Mouse (Mus musculus): ENCODE measurements around the gene Gm17387. TPM values are rescaled to one million over a fixed set of nuclear protein-coding genes. Genes with fewer than 3 reads are reported as not detected.

Gene Gm17387
- polyA plus RNA-seq, 1 experiment from 2014 or later = not detected

DNA sequence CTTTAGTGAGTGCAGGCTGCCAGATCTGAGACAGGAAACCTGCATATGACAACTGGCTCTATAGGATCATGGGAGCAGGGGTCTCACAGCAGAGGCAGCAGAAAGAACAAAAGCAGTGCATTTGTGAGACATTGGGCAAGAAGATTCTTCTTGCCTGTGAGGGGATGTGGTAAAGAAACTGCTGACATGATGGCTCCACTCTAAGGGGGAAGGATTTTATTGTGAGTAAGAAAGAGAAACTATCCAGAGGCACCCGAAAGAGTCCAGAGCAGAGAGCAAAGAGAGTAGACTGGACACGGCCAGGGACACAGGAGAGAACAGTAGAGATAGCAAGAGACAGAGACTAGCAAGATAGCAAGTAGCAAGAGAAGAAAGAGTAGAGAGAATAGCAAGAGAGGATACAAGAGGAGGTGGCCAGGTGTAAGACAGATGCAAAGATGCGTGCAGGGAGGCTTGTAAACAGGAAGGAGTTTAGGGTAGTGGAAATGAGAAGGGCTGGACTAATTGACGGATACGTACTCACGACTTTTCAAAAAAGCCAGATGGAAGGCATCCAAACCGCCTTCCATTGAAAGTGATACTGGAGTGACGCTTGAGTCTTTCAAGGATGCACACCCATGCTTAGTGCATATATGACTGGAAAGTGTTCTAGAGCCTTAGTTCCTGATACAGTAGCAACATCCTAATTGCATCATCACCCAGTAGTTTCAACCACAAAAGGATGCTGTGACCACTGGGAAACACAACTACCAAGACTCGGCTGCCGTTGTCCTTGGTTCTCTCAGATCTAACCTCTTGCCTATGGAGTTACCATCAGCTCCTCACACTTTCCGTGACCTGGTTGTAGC is 29.9 kb upstream of the Gm17387 start:
- H3K4me1 ChIP-seq (ENCODE audit: control insufficient read depth, insufficient read depth, low read length) = no peaks in the 10 kb centered on the region
- H3K4me3 ChIP-seq (ENCODE audit: low read depth, low read length) = no peak overlapping the region
- no peak overlapping the region for H3K9ac ChIP-seq (ENCODE audit: low read depth, low read length)
- no peak overlapping the region for H3K27ac ChIP-seq (ENCODE audit: low read length)
- WGBS = 94% methylated on average over 11 of the region's 11 CpGs
- H3K36me3 ChIP-seq (ENCODE audit: control insufficient read depth, insufficient read depth, low read length) = no peaks in the 10 kb centered on the region
- no peak for ATAC-seq
- no peak overlapping the region for H3K4me2 ChIP-seq (ENCODE audit: low read length)
- H3K27me3 ChIP-seq (ENCODE audit: control insufficient read depth, insufficient read depth, low read depth, low read length) = no peaks in the 10 kb centered on the region
- H3K9me3 ChIP-seq (replicated peaks; ENCODE audit: control insufficient read depth, low read length, poor library complexity, severe bottlenecking) = no peaks in the 10 kb centered on the region

DNA sequence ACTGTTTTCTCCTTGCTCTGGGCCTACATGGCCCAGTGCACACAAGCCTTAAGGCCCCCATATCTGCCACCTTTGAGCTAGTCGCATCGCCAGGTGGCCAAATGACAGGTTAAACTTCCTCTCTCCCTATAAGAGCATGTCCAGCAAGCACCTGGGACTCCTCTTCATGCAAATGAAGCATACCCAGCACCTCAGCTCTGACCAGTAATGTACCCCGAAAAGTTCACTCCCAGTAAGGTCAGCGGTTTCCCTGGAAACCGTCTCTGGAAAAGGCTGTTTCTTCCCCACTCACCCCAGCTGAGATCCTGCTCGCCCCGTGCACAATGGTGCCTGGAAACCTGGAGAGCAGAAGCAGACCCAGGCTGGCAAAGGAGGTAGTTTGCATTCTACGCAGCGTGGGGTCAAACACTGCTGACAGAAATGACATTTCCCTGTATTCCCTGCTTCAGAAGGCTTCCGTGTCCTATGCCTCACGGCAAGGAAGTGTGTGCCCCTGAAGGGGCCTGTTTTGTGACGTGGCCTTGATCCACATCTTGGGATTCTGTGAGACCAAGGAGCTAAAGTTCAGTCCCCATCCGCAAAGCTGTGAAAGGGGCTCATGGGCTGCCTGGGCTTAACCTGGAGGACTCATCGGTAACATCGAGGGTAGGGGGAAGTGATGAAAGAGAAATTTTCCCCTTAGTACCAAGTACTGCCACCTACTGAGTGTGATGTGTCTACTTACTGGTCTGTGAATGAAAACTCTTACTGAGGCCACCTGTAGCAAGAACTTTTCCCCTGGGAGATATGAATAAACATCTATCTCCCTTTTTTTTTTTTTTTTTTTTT is 27.8 kb upstream of the Gm17387 start:
- WGBS = 71% methylated on average over 15 of the region's 15 CpGs
- no peaks in the 10 kb centered on the region for H3K27me3 ChIP-seq (ENCODE audit: control insufficient read depth, insufficient read depth, low read depth, low read length)

DNA sequence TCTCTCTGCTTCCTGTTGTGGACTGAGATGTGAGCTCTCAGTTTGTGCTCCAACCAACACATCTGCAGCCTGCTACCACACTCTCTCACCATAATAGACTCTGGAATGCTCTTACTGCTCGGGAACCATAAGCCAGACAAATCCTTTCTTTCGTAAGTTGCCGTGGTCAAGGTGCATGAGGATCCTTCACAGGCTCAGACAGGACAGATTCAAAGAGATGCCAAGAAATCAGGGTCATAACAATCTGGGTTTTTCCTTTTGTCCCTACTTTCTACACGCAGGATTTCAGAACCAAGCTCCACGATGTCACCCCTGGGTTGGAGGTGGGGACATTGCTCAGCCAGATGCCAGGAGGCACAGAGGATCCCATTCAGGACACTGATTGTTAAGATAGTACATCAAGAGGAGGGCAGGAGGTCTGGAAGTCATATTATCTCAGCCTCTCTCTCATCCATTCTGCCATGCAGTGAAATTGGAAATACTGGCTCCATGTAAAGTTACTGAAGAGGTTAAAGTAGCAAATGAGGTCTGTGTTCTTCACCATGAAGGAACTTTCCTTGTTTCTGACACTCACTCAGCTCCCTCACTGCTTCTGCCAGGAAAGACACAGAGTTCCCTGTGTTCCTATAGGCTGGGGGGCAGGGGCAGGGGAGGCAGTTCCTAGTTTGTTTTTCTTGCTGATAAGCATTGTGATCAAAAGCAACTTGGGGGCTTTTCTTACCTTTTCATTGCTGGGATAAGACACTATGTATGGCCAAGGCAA is 25.5 kb upstream of the Gm17387 start:
- WGBS = 81% methylated on average over 5 of the region's 5 CpGs
- Histone ChIP-seq H3K4me3 (ENCODE audit: low read depth, low read length) (no peak overlapping the region), H3K36me3 (ENCODE audit: control insufficient read depth, insufficient read depth, low read length) (no peaks in the 10 kb centered on the region), H3K9me3 (replicated peaks; ENCODE audit: control insufficient read depth, low read length, poor library complexity, severe bottlenecking) (no peaks in the 10 kb centered on the region), H3K4me1 (ENCODE audit: control insufficient read depth, insufficient read depth, low read length) (no peaks in the 10 kb centered on the region), H3K27me3 (ENCODE audit: control insufficient read depth, insufficient read depth, low read depth, low read length) (no peaks in the 10 kb centered on the region), H3K9ac (ENCODE audit: low read depth, low read length) (no peak overlapping the region), H3K27ac (ENCODE audit: low read length) (no peak overlapping the region), H3K4me2 (ENCODE audit: low read length) (no peak overlapping the region)
- ATAC-seq = no peak

More for the DNA sequence above, 27.8 kb upstream of the Gm17387 start:
- no peak overlapping the region for H3K4me2 ChIP-seq (ENCODE audit: low read length)
- H3K9me3 ChIP-seq (replicated peaks; ENCODE audit: control insufficient read depth, low read length, poor library complexity, severe bottlenecking) = no peaks in the 10 kb centered on the region
- no peak overlapping the region for H3K9ac ChIP-seq (ENCODE audit: low read depth, low read length)
- no peak overlapping the region for H3K27ac ChIP-seq (ENCODE audit: low read length)
- ATAC-seq = no peak
- H3K36me3 ChIP-seq (ENCODE audit: control insufficient read depth, insufficient read depth, low read length) = no peaks in the 10 kb centered on the region
- no peaks in the 10 kb centered on the region for H3K4me1 ChIP-seq (ENCODE audit: control insufficient read depth, insufficient read depth, low read length)
- H3K4me3 ChIP-seq (ENCODE audit: low read depth, low read length) = no peak overlapping the region

DNA sequence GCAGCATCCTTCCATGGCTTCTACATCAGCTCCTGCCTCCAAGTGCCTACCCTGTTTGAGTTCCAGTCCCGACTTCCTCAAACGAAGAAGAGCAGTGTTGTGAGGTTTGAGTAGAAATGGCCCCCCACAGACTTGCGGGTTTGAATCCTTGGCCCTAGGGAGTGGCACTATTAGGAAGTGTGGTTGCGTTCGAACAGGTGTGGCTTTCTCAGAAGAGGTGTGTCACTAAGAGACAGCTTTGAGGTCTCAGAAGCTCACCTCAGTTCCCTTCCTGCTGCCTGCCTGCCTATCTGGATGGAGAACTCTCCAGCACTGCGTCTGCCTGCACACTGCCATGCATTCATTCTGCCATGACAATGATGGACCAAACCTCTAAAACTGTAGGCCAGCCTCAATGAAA is 22.5 kb upstream of the Gm17387 start:
- no peak overlapping the region for H3K9ac ChIP-seq (ENCODE audit: low read depth, low read length)
- H3K9me3 ChIP-seq (replicated peaks; ENCODE audit: control insufficient read depth, low read length, poor library complexity, severe bottlenecking) = no peaks in the 10 kb centered on the region
- WGBS = 96% methylated on average over 6 of the region's 6 CpGs
- no peak for ATAC-seq
- no peak overlapping the region for H3K4me3 ChIP-seq (ENCODE audit: low read depth, low read length)
- no peaks in the 10 kb centered on the region for H3K27me3 ChIP-seq (ENCODE audit: control insufficient read depth, insufficient read depth, low read depth, low read length)
- H3K4me1 ChIP-seq (ENCODE audit: control insufficient read depth, insufficient read depth, low read length) = no peaks in the 10 kb centered on the region
- no peaks in the 10 kb centered on the region for H3K36me3 ChIP-seq (ENCODE audit: control insufficient read depth, insufficient read depth, low read length)
- H3K4me2 ChIP-seq (ENCODE audit: low read length) = no peak overlapping the region
- H3K27ac ChIP-seq (ENCODE audit: low read length) = no peak overlapping the region

DNA sequence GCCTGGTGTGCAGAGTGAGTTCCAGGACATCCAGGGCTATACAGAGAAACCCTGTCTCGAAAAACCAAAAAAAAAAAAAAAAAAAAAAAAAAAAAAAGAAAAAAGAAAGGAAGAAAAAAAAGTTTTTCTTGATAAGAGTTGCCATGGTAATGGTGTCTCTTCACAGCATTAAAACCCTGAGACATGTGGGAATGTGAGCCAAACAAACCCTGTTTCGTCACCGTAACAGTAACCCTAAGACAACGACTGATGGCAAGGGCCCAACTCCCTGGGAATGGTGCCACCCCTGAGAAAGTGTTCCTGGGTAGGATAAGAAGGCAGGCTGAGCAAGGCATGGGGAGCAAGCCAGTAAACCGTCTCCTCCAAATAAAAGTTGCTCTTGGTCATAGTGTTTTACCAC is 22.0 kb upstream of the Gm17387 start:
- WGBS = 77% methylated on average over 4 of the region's 5 CpGs
- Histone ChIP-seq H3K4me3 (ENCODE audit: low read depth, low read length) (no peak overlapping the region), H3K4me2 (ENCODE audit: low read length) (no peak overlapping the region), H3K36me3 (ENCODE audit: control insufficient read depth, insufficient read depth, low read length) (no peaks in the 10 kb centered on the region), H3K9ac (ENCODE audit: low read depth, low read length) (no peak overlapping the region), H3K4me1 (ENCODE audit: control insufficient read depth, insufficient read depth, low read length) (no peaks in the 10 kb centered on the region), H3K9me3 (replicated peaks; ENCODE audit: control insufficient read depth, low read length, poor library complexity, severe bottlenecking) (no peaks in the 10 kb centered on the region), H3K27ac (ENCODE audit: low read length) (no peak overlapping the region), H3K27me3 (ENCODE audit: control insufficient read depth, insufficient read depth, low read depth, low read length) (no peaks in the 10 kb centered on the region)
- no peak for ATAC-seq

DNA sequence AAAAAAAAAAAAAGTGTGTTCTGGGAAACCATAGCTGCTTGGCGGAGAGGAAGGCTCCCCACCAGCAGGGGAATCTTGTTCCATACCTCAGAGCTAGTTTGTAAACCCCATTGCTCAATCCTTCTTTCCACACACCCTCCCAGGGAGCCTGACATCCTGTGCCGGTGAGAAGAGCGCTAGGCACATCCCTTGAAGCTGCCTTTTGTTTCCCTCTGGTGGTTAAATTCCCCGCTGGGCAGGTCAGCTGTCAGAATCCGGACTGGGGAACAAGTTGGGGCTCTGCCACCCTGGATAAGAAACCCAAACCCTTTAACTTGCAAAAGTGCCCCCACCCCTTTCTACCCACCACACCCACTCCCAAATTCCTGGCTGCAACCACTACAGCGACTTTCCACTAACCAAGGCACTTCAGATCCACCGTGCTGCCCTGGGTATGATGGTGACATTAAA is 20.6 kb upstream of the Gm17387 start:
- no peak overlapping the region for H3K9ac ChIP-seq (ENCODE audit: low read depth, low read length)
- WGBS = 7% methylated on average over 7 of the region's 7 CpGs
- H3K4me3 ChIP-seq (ENCODE audit: low read depth, low read length) = no peak overlapping the region
- H3K27ac ChIP-seq (ENCODE audit: low read length) = no peak overlapping the region
- H3K36me3 ChIP-seq (ENCODE audit: control insufficient read depth, insufficient read depth, low read length) = no peaks in the 10 kb centered on the region
- no peak for ATAC-seq
- no peaks in the 10 kb centered on the region for H3K27me3 ChIP-seq (ENCODE audit: control insufficient read depth, insufficient read depth, low read depth, low read length)
- no peaks in the 10 kb centered on the region for H3K9me3 ChIP-seq (replicated peaks; ENCODE audit: control insufficient read depth, low read length, poor library complexity, severe bottlenecking)
- no peaks in the 10 kb centered on the region for H3K4me1 ChIP-seq (ENCODE audit: control insufficient read depth, insufficient read depth, low read length)
- no peak overlapping the region for H3K4me2 ChIP-seq (ENCODE audit: low read length)

DNA sequence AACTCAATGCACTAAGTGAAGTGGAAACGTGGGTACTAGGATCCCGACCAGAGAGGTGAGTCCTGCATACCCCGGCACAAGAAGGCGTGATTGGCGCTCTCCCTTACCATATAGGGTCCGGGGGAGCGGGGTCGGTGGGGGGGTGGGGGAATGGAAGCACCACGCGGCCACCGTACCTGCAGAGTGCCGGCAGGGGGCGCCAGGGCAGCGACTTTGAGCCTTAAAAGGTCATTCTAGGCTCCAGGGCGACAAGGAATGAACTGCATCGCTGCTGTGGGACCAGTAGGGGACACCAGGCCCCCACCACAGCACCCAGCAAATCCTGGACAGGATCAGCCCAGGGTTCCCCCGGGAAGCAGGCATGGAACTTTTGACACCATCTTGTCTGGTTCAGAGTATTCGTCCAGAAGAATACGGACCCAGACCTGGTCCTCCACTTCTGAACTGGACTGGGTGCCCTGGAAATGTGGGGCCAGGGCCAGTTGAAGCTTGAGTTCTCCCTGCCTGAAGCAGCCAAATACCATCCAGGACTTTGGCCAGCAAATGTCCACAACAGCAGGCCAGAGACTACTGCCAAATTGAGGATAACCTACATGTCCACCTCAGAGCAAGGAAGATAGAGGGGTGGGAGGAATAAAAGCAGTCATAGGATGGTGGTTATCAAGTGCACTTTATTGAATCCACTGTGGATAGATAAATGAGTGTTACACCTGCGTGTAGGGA is 19.8 kb upstream of the Gm17387 start:
- Histone ChIP-seq H3K4me1 (ENCODE audit: control insufficient read depth, insufficient read depth, low read length) (no peaks in the 10 kb centered on the region), H3K4me3 (ENCODE audit: low read depth, low read length) (no peak overlapping the region), H3K36me3 (ENCODE audit: control insufficient read depth, insufficient read depth, low read length) (no peaks in the 10 kb centered on the region), H3K9me3 (replicated peaks; ENCODE audit: control insufficient read depth, low read length, poor library complexity, severe bottlenecking) (no peaks in the 10 kb centered on the region), H3K27ac (ENCODE audit: low read length) (no peak overlapping the region), H3K27me3 (ENCODE audit: control insufficient read depth, insufficient read depth, low read depth, low read length) (no peaks in the 10 kb centered on the region), H3K4me2 (ENCODE audit: low read length) (no peak overlapping the region), H3K9ac (ENCODE audit: low read depth, low read length) (no peak overlapping the region)
- no peak for ATAC-seq
- WGBS = 7% methylated on average over 20 of the region's 20 CpGs

DNA sequence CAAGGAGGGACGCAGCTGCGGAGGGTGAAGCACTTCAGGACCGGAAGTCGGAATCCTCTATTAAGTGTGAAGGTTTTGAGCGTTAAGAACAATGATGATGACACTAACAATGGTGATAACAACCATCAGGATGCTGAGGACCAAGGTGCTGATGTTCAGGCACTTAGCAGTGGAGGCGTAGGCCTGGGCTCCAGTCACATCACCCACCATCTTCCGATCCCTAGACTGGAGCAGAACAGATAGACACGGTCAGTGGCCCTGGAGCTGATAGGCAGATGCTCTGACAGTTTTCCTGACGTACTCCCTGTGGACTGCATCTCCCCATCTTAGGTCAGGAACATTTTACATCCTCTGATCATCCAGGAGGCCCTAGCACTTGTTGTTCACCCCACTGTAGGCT is 19.3 kb upstream of the Gm17387 start:
- ATAC-seq = no peak
- H3K9ac ChIP-seq (ENCODE audit: low read depth, low read length) = no peak overlapping the region
- no peaks in the 10 kb centered on the region for H3K36me3 ChIP-seq (ENCODE audit: control insufficient read depth, insufficient read depth, low read length)
- no peaks in the 10 kb centered on the region for H3K27me3 ChIP-seq (ENCODE audit: control insufficient read depth, insufficient read depth, low read depth, low read length)
- no peak overlapping the region for H3K27ac ChIP-seq (ENCODE audit: low read length)
- no peak overlapping the region for H3K4me3 ChIP-seq (ENCODE audit: low read depth, low read length)
- WGBS = 91% methylated on average over 9 of the region's 9 CpGs
- H3K9me3 ChIP-seq (replicated peaks; ENCODE audit: control insufficient read depth, low read length, poor library complexity, severe bottlenecking) = no peaks in the 10 kb centered on the region
- no peaks in the 10 kb centered on the region for H3K4me1 ChIP-seq (ENCODE audit: control insufficient read depth, insufficient read depth, low read length)
- no peak overlapping the region for H3K4me2 ChIP-seq (ENCODE audit: low read length)

All from midbrain, embryonic 16.5 days (tissue).